Mouse (Mus musculus) effector memory CD4-positive, alpha-beta T cell, adult 7 months (primary cell): Measurements from ENCODE around the gene Plod3. TPM values are rescaled to one million over a fixed set of nuclear protein-coding genes. Genes with fewer than 3 reads are reported as not detected.

Source experiments
- polyA plus RNA-seq: library from polyadenylated mRNA; unstranded; fragments of 100-300 nt; shearing (Covaris generic); gene quantifications from one replicate; pipeline ENCODE4 v1.2.1, GENCODE M21; 2017

Gene Plod3
- 6.2 TPM for polyA plus RNA-seq

DNA sequence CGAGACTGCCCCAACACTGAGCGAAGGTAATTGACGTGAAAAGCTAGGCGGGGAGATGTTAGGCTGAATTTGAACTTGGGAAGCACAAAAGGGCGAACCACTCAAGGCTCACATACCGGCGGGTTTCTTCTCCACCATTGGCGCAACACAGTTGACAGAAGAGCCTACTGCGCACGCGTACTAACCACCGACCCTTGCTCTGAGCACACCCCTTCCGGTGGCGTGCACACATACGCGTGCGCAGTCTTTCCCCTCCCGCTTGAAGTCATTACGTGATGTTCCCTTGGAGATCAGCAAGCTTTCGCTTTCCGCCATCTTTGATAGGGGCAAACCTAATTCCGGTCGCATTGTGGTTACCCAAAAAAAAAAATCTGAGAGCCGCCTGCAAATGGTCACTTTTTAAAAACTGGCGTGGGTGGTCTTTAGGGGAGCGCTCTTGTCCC, at the start of gene Plod3:
Gene Plod3 (plus strand): TSS at position 325 of the 443 bp plus-strand sequence.

DNA sequence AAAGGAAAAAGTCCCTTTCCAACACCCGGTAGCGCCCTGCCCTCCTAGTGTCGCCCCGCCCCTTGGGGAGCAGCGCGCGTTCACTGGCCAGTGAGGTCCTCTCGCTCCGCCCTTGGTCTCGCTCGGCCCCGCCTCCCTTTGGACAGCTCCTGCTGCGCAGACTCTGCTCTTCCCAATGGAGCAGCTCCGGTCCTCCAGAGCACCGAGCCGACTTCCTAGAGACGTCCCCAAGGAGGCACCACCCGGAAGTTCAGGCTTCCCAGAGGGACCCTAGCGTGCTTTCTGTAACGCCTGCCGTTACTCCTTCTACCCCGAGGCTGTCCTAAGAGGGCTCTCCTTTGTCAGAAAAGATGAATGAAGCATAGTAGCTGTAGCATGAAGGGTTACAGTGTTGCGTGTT, 33.8 kb upstream of the Plod3 start, which contains the start of gene Fis1:
Gene Fis1 (plus strand): TSS at position 261 of the 400 bp plus-strand sequence.

DNA sequence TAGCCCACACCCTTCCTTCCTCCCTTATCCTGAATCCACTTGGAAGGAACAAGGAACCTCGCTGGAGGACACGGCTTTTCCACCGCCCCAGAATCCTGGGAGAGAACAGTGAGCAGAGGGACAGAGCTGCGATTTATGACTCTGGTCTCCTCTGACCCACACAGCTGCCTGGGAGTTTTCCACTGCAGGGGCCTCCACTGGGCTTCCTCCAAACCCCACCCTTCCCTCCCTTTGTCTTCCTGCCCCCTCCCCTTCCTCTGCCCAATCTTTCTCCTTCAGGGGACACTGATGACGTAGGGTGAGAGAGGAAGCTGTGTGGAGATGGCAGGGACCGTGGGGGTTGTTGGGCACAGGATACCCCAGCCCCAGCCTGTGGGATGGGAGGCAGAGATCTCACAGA, 20.5 kb upstream of the Plod3 start, which contains the start of gene Cldn15:
Gene Cldn15 (plus strand): TSS at position 286 of the 400 bp plus-strand sequence.

DNA sequence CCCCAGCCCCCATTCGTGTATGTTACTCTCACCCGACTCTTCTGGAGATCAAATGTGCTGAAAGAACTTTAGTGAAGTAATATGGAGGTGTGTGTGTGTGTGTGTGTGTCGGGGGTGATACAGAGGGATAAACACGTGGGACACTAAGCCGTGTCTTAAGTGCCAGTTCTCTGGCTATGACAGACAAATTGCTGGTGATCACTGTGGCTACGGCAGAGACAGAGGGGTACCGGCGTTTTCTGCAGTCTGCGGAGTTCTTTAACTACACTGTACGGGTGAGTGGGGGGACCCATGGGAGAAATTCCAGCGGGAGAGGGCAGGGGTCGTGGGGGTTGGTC, 1.1 kb downstream of the Plod3 start, which contains the start of gene Znhit1:
Gene Znhit1 (minus strand): TSS at position 88 of the 338 bp plus-strand sequence.

DNA sequence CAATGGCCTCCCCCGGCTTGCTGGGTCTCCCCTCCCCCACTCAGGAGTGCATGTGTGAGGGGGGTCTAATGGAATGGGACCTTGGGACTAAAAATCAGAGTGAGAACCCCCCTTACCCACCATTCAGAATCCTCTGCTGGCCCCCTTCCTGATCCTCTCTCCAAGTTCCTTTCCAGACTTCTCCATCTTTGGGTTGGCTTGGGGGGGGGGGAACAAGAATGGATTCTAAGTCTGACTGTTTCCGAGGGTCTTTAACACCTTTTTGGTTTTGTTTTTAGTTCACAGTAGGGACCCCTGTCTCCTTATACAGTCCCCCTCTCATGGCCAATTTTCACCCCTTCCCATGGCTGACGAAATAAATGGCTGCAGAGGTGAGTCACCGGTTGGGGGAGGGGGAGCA, 39.3 kb downstream of the Plod3 start, which contains the start of gene Vgf:
Gene Vgf (plus strand): TSS at position 301 of the 400 bp plus-strand sequence.

DNA sequence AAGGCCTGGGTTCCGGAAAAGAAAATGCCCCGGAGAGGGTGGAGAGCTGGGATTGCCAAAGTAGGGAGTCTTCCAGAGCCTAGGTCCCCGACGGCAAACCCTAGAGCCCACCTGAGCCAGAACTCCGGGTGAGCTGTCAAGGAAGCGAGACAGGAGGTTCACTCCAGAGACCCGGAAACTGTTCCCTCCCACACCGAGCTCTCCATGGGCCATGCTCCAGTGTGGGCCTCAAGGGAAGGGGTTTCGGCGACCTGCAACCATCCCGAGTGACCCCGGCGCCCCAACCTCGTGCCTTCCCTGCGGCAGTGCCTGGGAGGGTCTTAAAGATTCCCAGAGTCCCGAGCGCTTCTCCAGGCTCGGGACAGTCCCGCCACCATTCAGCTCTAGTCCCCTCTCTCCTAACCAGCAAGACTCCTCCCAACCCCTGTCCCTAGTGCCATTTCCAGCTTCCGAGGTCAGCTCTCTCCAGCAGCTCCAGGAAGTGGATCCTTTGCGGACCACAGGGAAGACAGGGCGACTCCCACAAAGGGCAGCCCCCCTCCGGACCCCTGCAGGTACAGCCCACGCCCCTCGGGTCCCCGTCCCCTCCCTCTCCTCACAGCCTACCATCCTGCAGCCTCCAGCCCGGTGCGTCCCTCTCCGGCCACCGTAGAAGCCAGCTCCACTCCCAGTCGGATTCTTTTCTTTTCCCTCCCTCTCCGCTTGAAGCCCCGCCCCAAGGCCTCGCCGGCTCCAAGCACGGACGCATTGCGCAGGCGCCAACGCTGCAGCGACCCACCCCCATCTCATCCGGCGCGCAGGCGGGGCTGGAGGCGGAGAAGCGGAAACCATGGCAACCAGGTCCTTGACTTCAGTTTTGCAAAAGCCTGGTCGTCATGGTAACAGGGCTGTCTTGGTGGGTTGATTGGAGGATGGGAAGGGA, 58.8 kb downstream of the Plod3 start, which contains the start of gene Ap1s1:
Gene Ap1s1 (minus strand): TSS at position 734 of the 922 bp plus-strand sequence.

Other genes starting within 250 kb of the Plod3 start
- 1.1 TPM for gene Col26a1, start 103.8 kb upstream of the Plod3 start, polyA plus RNA-seq
- 5.8 TPM for gene Ift22, start 78.9 kb upstream of the Plod3 start, polyA plus RNA-seq
- 156 TPM for gene Fis1, start 33.7 kb upstream of the Plod3 start, polyA plus RNA-seq
- gene Cldn15, start 20.4 kb upstream of the Plod3 start, polyA plus RNA-seq = 0.40 TPM
- gene Znhit1, start 1.0 kb downstream of the Plod3 start, polyA plus RNA-seq = 29.4 TPM
- gene Vgf, start 39.4 kb downstream of the Plod3 start, polyA plus RNA-seq = not detected
- 44.9 TPM for gene Ap1s1, start 59.1 kb downstream of the Plod3 start, polyA plus RNA-seq
- not detected for gene Serpine1, start 85.2 kb downstream of the Plod3 start, polyA plus RNA-seq
- 6.6 TPM for gene Trim56, start 129.2 kb downstream of the Plod3 start, polyA plus RNA-seq
- gene Muc3, start 162.3 kb downstream of the Plod3 start, polyA plus RNA-seq = not detected
- gene Muc3a, start 225.4 kb downstream of the Plod3 start, polyA plus RNA-seq = not detected